Mouse (Mus musculus): ENCODE data around the gene Gpatch4. TPM values are rescaled to one million over a fixed set of nuclear protein-coding genes. Genes with fewer than 3 reads are reported as not detected.
A peak's percentile ranks its signal among the peaks of the same experiment; 100 is the strongest.

The Gpatch4 gene
- 31.2 and 36.5 TPM in 2 replicates for polyA plus RNA-seq (2014; fragmentation: Nextera tagmentation; extraction: Ambion mirVana)

- H3K4me1 ChIP-seq (ENCODE audit: control insufficient read depth, insufficient read depth, low read length) = peaks cover 6% of the 10 kb centered on the region; the same call in 1 of the 2 replicates
- H3K9me3 ChIP-seq (ENCODE audit: control insufficient read depth, low read length) = no peaks in the 10 kb centered on the region
- WGBS = 11% methylated on average over 36 of the region's 36 CpGs
- ATAC-seq (ENCODE audit: low read depth) = peak; percentile 91
- peak within 1 kb of the TSS; percentile 55 for H3K9ac ChIP-seq (replicated peaks; ENCODE audit: low read depth, low read length)
- peak within 1 kb of the TSS; percentile 73 for H3K4me2 ChIP-seq (ENCODE audit: low read depth, low read length)
- H3K36me3 ChIP-seq (ENCODE audit: control insufficient read depth, insufficient read depth, low read length) = no peaks in the 10 kb centered on the region
- no peaks in the 10 kb centered on the region; the same call in 1 of the 2 replicates for H3K27me3 ChIP-seq (ENCODE audit: control insufficient read depth, insufficient read depth, low read length)
- peak within 1 kb of the TSS; percentile 59 for H3K4me3 ChIP-seq (ENCODE audit: low read depth, low read length)
- H3K27ac ChIP-seq (ENCODE audit: low read depth, low read length) = peak within 1 kb of the TSS; percentile 39; the same call in 1 of the 2 replicates
Measured at GRCm38 (mm10) chr3:88042661-88043421, at the start of gene Gpatch4. TSS of gene Gpatch4 (plus strand) at chr3:88043108.

DNA sequence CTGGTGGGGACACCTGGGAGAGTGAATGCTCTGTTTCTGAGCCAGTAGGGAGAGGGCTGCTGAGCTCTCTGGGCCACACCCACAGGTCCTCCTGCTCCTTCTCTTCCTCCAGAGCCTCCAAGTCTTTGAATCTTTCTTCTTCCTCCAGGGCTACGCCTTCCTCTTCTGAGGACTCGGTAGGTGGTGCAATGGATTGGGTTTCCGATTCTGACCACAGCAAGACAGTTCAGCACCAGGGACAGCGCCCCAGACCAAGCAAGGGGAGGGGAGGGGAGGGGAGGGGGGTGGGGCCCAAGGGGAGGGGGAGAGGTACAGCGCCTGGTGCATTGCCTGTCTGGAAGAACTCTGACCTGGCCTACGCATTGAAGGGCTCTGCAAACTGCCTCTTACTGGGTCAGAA, 49.5 kb upstream of the Gpatch4 start:
- H3K27me3 ChIP-seq (ENCODE audit: control insufficient read depth, insufficient read depth, low read length) = peaks cover 41% of the 10 kb centered on the region
- no peaks in the 10 kb centered on the region for H3K9me3 ChIP-seq (ENCODE audit: control insufficient read depth, low read length)
- no peak overlapping the region for H3K27ac ChIP-seq (ENCODE audit: low read depth, low read length)
- peaks cover 9% of the 10 kb centered on the region; the same call in 1 of the 2 replicates for H3K4me1 ChIP-seq (ENCODE audit: control insufficient read depth, insufficient read depth, low read length)
- no peak overlapping the region for H3K4me3 ChIP-seq (ENCODE audit: low read depth, low read length)
- ATAC-seq (ENCODE audit: low read depth) = no peak
- 8% methylated on average over 6 of the region's 6 CpGs for WGBS
- H3K4me2 ChIP-seq (ENCODE audit: low read depth, low read length) = no peak overlapping the region
- H3K36me3 ChIP-seq (ENCODE audit: control insufficient read depth, insufficient read depth, low read length) = no peaks in the 10 kb centered on the region
- no peak overlapping the region for H3K9ac ChIP-seq (replicated peaks; ENCODE audit: low read depth, low read length)

DNA sequence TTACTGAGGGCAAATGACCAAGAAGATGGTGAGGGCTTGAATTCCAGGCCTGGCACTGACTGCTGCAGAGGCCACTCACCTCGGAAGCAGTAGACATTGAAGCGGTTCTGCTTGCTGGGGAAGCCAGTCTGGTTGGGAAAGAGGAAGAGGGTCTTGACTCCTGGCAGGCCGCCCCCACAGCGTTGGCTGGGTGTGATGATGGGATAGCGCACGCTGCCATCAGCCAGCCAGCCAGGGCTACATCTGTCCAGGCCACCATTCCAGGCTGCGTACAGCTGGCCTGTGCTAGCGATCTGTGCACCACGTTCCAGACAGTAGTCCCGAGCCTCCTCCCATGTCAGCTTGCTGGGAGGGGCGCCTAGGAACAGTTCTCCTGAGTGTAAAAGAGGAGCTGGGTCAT, 47.6 kb upstream of the Gpatch4 start:
- Histone ChIP-seq H3K9ac (replicated peaks; ENCODE audit: low read depth, low read length) (no peak overlapping the region), H3K36me3 (ENCODE audit: control insufficient read depth, insufficient read depth, low read length) (no peaks in the 10 kb centered on the region), H3K4me3 (ENCODE audit: low read depth, low read length) (no peak overlapping the region), H3K4me1 (ENCODE audit: control insufficient read depth, insufficient read depth, low read length) (peaks cover 21% of the 10 kb centered on the region), H3K9me3 (ENCODE audit: control insufficient read depth, low read length) (no peaks in the 10 kb centered on the region), H3K4me2 (ENCODE audit: low read depth, low read length) (no peak overlapping the region), H3K27me3 (ENCODE audit: control insufficient read depth, insufficient read depth, low read length) (peaks cover 58% of the 10 kb centered on the region), H3K27ac (ENCODE audit: low read depth, low read length) (no peak overlapping the region)
- ATAC-seq (ENCODE audit: low read depth) = no peak
- 36% methylated on average over 11 of the region's 11 CpGs for WGBS

- Histone ChIP-seq H3K27ac (ENCODE audit: low read depth, low read length) (no peak overlapping the region), H3K36me3 (ENCODE audit: control insufficient read depth, insufficient read depth, low read length) (no peaks in the 10 kb centered on the region), H3K4me1 (ENCODE audit: control insufficient read depth, insufficient read depth, low read length) (peaks cover 21% of the 10 kb centered on the region), H3K9ac (replicated peaks; ENCODE audit: low read depth, low read length) (no peak overlapping the region), H3K4me2 (ENCODE audit: low read depth, low read length) (peak overlapping the region; percentile 66), H3K9me3 (ENCODE audit: control insufficient read depth, low read length) (no peaks in the 10 kb centered on the region), H3K4me3 (ENCODE audit: low read depth, low read length) (peak overlapping the region; percentile 37; the same call in 1 of the 2 replicates), H3K27me3 (ENCODE audit: control insufficient read depth, insufficient read depth, low read length) (peaks cover 67% of the 10 kb centered on the region)
- ATAC-seq (ENCODE audit: low read depth) = no peak
- 5% methylated on average over 15 of the region's 15 CpGs for WGBS
Measured at GRCm38 (mm10) chr3:87996401-87996800, 46.5 kb upstream of the Gpatch4 start.

GRCm38 (mm10) chr3:87996971-87997614, 45.8 kb upstream of the Gpatch4 start:
- Histone ChIP-seq H3K4me3 (ENCODE audit: low read depth, low read length) (peak overlapping the region; percentile 37), H3K9ac (replicated peaks; ENCODE audit: low read depth, low read length) (peak overlapping the region; percentile 56; the same call in 1 of the 2 replicates), H3K9me3 (ENCODE audit: control insufficient read depth, low read length) (no peaks in the 10 kb centered on the region), H3K36me3 (ENCODE audit: control insufficient read depth, insufficient read depth, low read length) (no peaks in the 10 kb centered on the region), H3K4me1 (ENCODE audit: control insufficient read depth, insufficient read depth, low read length) (peaks cover 21% of the 10 kb centered on the region), H3K4me2 (ENCODE audit: low read depth, low read length) (peak overlapping the region; percentile 66), H3K27ac (ENCODE audit: low read depth, low read length) (no peak overlapping the region), H3K27me3 (ENCODE audit: control insufficient read depth, insufficient read depth, low read length) (peaks cover 73% of the 10 kb centered on the region)
- under 1% methylated on average over 49 of the region's 49 CpGs for WGBS
- ATAC-seq (ENCODE audit: low read depth) = no peak

DNA sequence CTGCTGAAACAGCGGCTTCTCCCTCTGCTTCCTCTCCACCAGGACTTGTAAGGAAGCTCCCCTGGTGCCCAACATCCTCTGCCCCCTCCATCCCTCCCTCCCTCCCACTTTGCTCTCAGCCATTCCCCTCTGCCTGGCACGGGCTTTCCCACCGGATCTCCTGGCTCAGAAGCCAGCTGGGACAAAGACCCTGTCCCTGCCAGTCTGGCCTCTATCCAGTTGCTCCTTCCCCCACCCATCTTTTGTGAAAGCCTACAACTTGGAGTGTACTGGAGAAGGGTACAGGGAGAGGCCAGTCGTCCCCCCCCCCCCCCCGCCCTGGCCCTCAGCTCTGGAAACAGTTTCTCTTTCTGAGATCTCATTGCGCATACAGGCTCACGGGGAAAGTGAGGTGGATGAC, 44.2 kb upstream of the Gpatch4 start:
- Histone ChIP-seq H3K4me3 (ENCODE audit: low read depth, low read length) (peak overlapping the region; percentile 36), H3K4me2 (ENCODE audit: low read depth, low read length) (peak overlapping the region; percentile 11; the same call in 1 of the 2 replicates), H3K9ac (replicated peaks; ENCODE audit: low read depth, low read length) (no peak overlapping the region), H3K27ac (ENCODE audit: low read depth, low read length) (no peak overlapping the region), H3K9me3 (ENCODE audit: control insufficient read depth, low read length) (no peaks in the 10 kb centered on the region), H3K36me3 (ENCODE audit: control insufficient read depth, insufficient read depth, low read length) (no peaks in the 10 kb centered on the region), H3K4me1 (ENCODE audit: control insufficient read depth, insufficient read depth, low read length) (peaks cover 25% of the 10 kb centered on the region), H3K27me3 (ENCODE audit: control insufficient read depth, insufficient read depth, low read length) (peaks cover 81% of the 10 kb centered on the region)
- peak; percentile 48 for ATAC-seq (ENCODE audit: low read depth)
- WGBS = 5% methylated on average over 6 of the region's 7 CpGs

- H3K4me1 ChIP-seq (ENCODE audit: control insufficient read depth, insufficient read depth, low read length) = peaks cover 25% of the 10 kb centered on the region
- WGBS = 1% methylated on average over 38 of the region's 38 CpGs
- H3K4me3 ChIP-seq (ENCODE audit: low read depth, low read length) = peak overlapping the region; percentile 36
- no peaks in the 10 kb centered on the region for H3K36me3 ChIP-seq (ENCODE audit: control insufficient read depth, insufficient read depth, low read length)
- peak overlapping the region; percentile 49 for H3K9ac ChIP-seq (replicated peaks; ENCODE audit: low read depth, low read length)
- H3K27me3 ChIP-seq (ENCODE audit: control insufficient read depth, insufficient read depth, low read length) = peaks cover 75% of the 10 kb centered on the region
- ATAC-seq (ENCODE audit: low read depth) = 0 out of 2 replicates have a peak, but pooled peaks have one; percentile 2
- peak overlapping the region; percentile 67 for H3K4me2 ChIP-seq (ENCODE audit: low read depth, low read length)
- H3K27ac ChIP-seq (ENCODE audit: low read depth, low read length) = peak overlapping the region; percentile 48
- H3K9me3 ChIP-seq (ENCODE audit: control insufficient read depth, low read length) = no peaks in the 10 kb centered on the region
Measured at GRCm38 (mm10) chr3:87999243-87999895, 43.5 kb upstream of the Gpatch4 start.

GRCm38 (mm10) chr3:88000181-88000580, 42.7 kb upstream of the Gpatch4 start, which contains the start of gene Bcan:
TSS of gene Bcan (minus strand) at chr3:88000230.
- 0 out of 2 replicates have a peak, but pooled peaks have one; percentile 13 for ATAC-seq (ENCODE audit: low read depth)
- no peaks in the 10 kb centered on the region for H3K36me3 ChIP-seq (ENCODE audit: control insufficient read depth, insufficient read depth, low read length)
- under 1% methylated on average over 38 of the region's 39 CpGs for WGBS
- peak within 1 kb of the TSS; percentile 48 for H3K27ac ChIP-seq (ENCODE audit: low read depth, low read length)
- H3K4me3 ChIP-seq (ENCODE audit: low read depth, low read length) = peak within 1 kb of the TSS; percentile 36
- H3K4me1 ChIP-seq (ENCODE audit: control insufficient read depth, insufficient read depth, low read length) = peaks cover 25% of the 10 kb centered on the region
- peak within 1 kb of the TSS; percentile 67 for H3K4me2 ChIP-seq (ENCODE audit: low read depth, low read length)
- no peaks in the 10 kb centered on the region for H3K9me3 ChIP-seq (ENCODE audit: control insufficient read depth, low read length)
- H3K27me3 ChIP-seq (ENCODE audit: control insufficient read depth, insufficient read depth, low read length) = peaks cover 68% of the 10 kb centered on the region
- H3K9ac ChIP-seq (replicated peaks; ENCODE audit: low read depth, low read length) = peak within 1 kb of the TSS; percentile 49

Measured in neural tube, embryonic 14.5 days (tissue).